Mouse (Mus musculus) heart, embryonic 11.5 days (tissue): ENCODE data around the gene St6galnac5. TPM values are rescaled to one million over a fixed set of nuclear protein-coding genes. Genes with fewer than 3 reads are reported as not detected.

Experiments used
- ATAC-seq: fragments of 200-750 bp; cut with Nextera tagmentation; replicated peaks from 2 replicates; pipeline ENCODE4 v1.8.0; 2017; ENCODE audit warnings: moderate library complexity; ENCODE audit not compliant: insufficient number of reproducible peaks, low FRiP score, low TSS enrichment
- H3K27ac ChIP-seq: fragments of 300-500 bp; sonication (generic); 2 replicates; pipeline ENCODE4 v1.5.1; 2014; ENCODE audit warnings: mild to moderate bottlenecking, low read depth, low read length
- H3K27me3 ChIP-seq: fragments of 300-500 bp; sonication (generic); 2 replicates; pipeline ENCODE4 v1.6.1; 2014; ENCODE audit warnings: mild to moderate bottlenecking, low read length, mixed read lengths; ENCODE audit not compliant: control insufficient read depth, insufficient read depth
- H3K36me3 ChIP-seq: fragments of 300-500 bp; sonication (generic); 2 replicates; pipeline ENCODE4 v1.6.1; 2014; ENCODE audit warnings: mild to moderate bottlenecking, low read length, moderate library complexity, mixed read lengths; ENCODE audit not compliant: control insufficient read depth, insufficient read depth
- H3K4me1 ChIP-seq: fragments of 300-500 bp; sonication (generic); 2 replicates; pipeline ENCODE4 v1.6.1; 2014; ENCODE audit warnings: low read length; ENCODE audit not compliant: control insufficient read depth, insufficient read depth
- H3K4me2 ChIP-seq: fragments of 300-500 bp; sonication (generic); 2 replicates; pipeline ENCODE4 v1.6.1; 2014; ENCODE audit warnings: mild to moderate bottlenecking, moderate library complexity
- H3K4me3 ChIP-seq: fragments of 300-500 bp; sonication (generic); 2 replicates; pipeline ENCODE4 v1.5.1; 2014; ENCODE audit warnings: low read depth, low read length
- H3K9ac ChIP-seq: fragments of 300-500 bp; sonication (generic); 2 replicates; pipeline ENCODE4 v1.6.1; 2014; ENCODE audit warnings: mild to moderate bottlenecking, low read depth, low read length, moderate library complexity
- H3K9me3 ChIP-seq: fragments of 300-500 bp; sonication (generic); replicated peaks from 2 replicates; pipeline ENCODE4 v1.6.1; 2016; ENCODE audit warnings: low read length; ENCODE audit not compliant: control insufficient read depth
- WGBS: fragments of 180-500 bp; shearing (Covaris S2); extraction: QIAGEN DNeasy Blood & Tissue Kit; methylation state at CpG from one replicate; pipeline ENCODE4 v1.1.7; 2014; ENCODE audit not compliant: insufficient replicate concordance; 5-methylcytosine and 5-hydroxymethylcytosine counted together
- polyA plus RNA-seq: library from polyadenylated mRNA; unstranded; fragments of >200 nt; fragmentation: Nextera tagmentation; extraction: Ambion mirVana; gene quantifications from 2 replicates; pipeline ENCODE4 v1.2.1, GENCODE M21; 2014

St6galnac5 gene
- polyA plus RNA-seq, 1 experiment from 2014 or later: 1.1 TPM

GRCm38 (mm10) chr3:152956771-152957170, 25.3 kb downstream of the St6galnac5 start:
- Histone ChIP-seq H3K36me3 (no peaks in the 10 kb centered on the region), H3K27me3 (no peaks in the 10 kb centered on the region), H3K4me3 (no peak overlapping the region), H3K27ac (no peak overlapping the region), H3K4me2 (no peak overlapping the region), H3K9ac (no peak overlapping the region), H3K4me1 (no peaks in the 10 kb centered on the region), H3K9me3 (no peaks in the 10 kb centered on the region)
- no peak for ATAC-seq
- 75% methylated on average over 4 of the region's 4 CpGs for WGBS

- no peak overlapping the region for H3K27ac ChIP-seq
- H3K9me3 ChIP-seq: no peaks in the 10 kb centered on the region
- H3K27me3 ChIP-seq: no peaks in the 10 kb centered on the region
- no peaks in the 10 kb centered on the region for H3K36me3 ChIP-seq
- no peaks in the 10 kb centered on the region for H3K4me1 ChIP-seq
- H3K4me2 ChIP-seq: no peak overlapping the region
- WGBS: 52% methylated on average over 5 of the region's 5 CpGs
- no peak overlapping the region for H3K4me3 ChIP-seq
- ATAC-seq: no peak
- H3K9ac ChIP-seq: no peak overlapping the region
These were observed 26.0 kb downstream of the St6galnac5 start for GRCm38 (mm10) chr3:152956038-152956437.

- Histone ChIP-seq H3K9ac (no peak overlapping the region), H3K4me2 (no peak overlapping the region), H3K9me3 (no peaks in the 10 kb centered on the region), H3K4me3 (no peak overlapping the region), H3K27ac (no peak overlapping the region), H3K4me1 (no peaks in the 10 kb centered on the region), H3K36me3 (no peaks in the 10 kb centered on the region), H3K27me3 (no peaks in the 10 kb centered on the region)
- 70% methylated on average over 11 of the region's 11 CpGs for WGBS
- no peak for ATAC-seq
These were observed 30.2 kb downstream of the St6galnac5 start for GRCm38 (mm10) chr3:152951634-152952545.

- H3K36me3 ChIP-seq: no peaks in the 10 kb centered on the region
- H3K9ac ChIP-seq: no peak overlapping the region
- H3K4me3 ChIP-seq: no peak overlapping the region
- no peak for ATAC-seq
- H3K27me3 ChIP-seq: no peaks in the 10 kb centered on the region
- 88% methylated on average over 9 of the region's 9 CpGs for WGBS
- no peaks in the 10 kb centered on the region for H3K4me1 ChIP-seq
- H3K4me2 ChIP-seq: no peak overlapping the region
- no peaks in the 10 kb centered on the region for H3K9me3 ChIP-seq
- no peak overlapping the region for H3K27ac ChIP-seq
These were observed 31.1 kb downstream of the St6galnac5 start for GRCm38 (mm10) chr3:152950914-152951313.

GRCm38 (mm10) chr3:152950299-152950698, 31.7 kb downstream of the St6galnac5 start:
- 76% methylated on average over 5 of the region's 5 CpGs for WGBS
- Histone ChIP-seq H3K36me3 (no peaks in the 10 kb centered on the region), H3K9ac (no peak overlapping the region), H3K9me3 (no peaks in the 10 kb centered on the region), H3K4me2 (no peak overlapping the region), H3K4me3 (no peak overlapping the region), H3K27me3 (no peaks in the 10 kb centered on the region), H3K27ac (no peak overlapping the region), H3K4me1 (no peaks in the 10 kb centered on the region)
- no peak for ATAC-seq

- ATAC-seq: no peak
- 88% methylated on average over 15 of the region's 15 CpGs for WGBS
- Histone ChIP-seq H3K9me3 (no peaks in the 10 kb centered on the region), H3K9ac (no peak overlapping the region), H3K4me3 (no peak overlapping the region), H3K27me3 (no peaks in the 10 kb centered on the region), H3K27ac (no peak overlapping the region), H3K36me3 (no peaks in the 10 kb centered on the region), H3K4me1 (no peaks in the 10 kb centered on the region), H3K4me2 (no peak overlapping the region)
These were observed 32.7 kb downstream of the St6galnac5 start for GRCm38 (mm10) chr3:152949233-152949777.

GRCm38 (mm10) chr3:152948556-152948955, 33.5 kb downstream of the St6galnac5 start:
- Histone ChIP-seq H3K4me3 (no peak overlapping the region), H3K9me3 (no peaks in the 10 kb centered on the region), H3K36me3 (no peaks in the 10 kb centered on the region), H3K27me3 (no peaks in the 10 kb centered on the region), H3K4me1 (no peaks in the 10 kb centered on the region), H3K9ac (no peak overlapping the region), H3K4me2 (no peak overlapping the region), H3K27ac (no peak overlapping the region)
- ATAC-seq: no peak
- WGBS: 81% methylated on average over 7 of the region's 7 CpGs

GRCm38 (mm10) chr3:152947031-152947640, 34.9 kb downstream of the St6galnac5 start:
- Histone ChIP-seq H3K4me1 (no peaks in the 10 kb centered on the region), H3K36me3 (no peaks in the 10 kb centered on the region), H3K4me2 (no peak overlapping the region), H3K27ac (no peak overlapping the region), H3K27me3 (no peaks in the 10 kb centered on the region), H3K9ac (no peak overlapping the region), H3K9me3 (no peaks in the 10 kb centered on the region), H3K4me3 (no peak overlapping the region)
- WGBS: 82% methylated on average over 11 of the region's 11 CpGs
- ATAC-seq: no peak
